Mouse (Mus musculus) T-helper 2 cell (primary cell): Measurements from ENCODE around the gene Ccdc13.

ENCODE experiments used
- in situ Hi-C: fragments of 300-600 bp; cut with MboI, MseI; formaldehyde crosslinking; loops from one replicate; pipeline ENCODE4 v1.15.1; 2025; ENCODE audit warnings: high pct_unique_total_duplicates

Gene Ccdc13

GRCm38 (mm10) chr9:121807546-121807945, 31.7 kb downstream of the Ccdc13 start:
- in situ Hi-C loops = no loop called here

GRCm38 (mm10) chr9:121802747-121803146, 36.5 kb downstream of the Ccdc13 start:
- in situ Hi-C loops = no loop called here

- in situ Hi-C loops = no loop called here
These were observed 40.3 kb downstream of the Ccdc13 start for GRCm38 (mm10) chr9:121798887-121799520.

DNA sequence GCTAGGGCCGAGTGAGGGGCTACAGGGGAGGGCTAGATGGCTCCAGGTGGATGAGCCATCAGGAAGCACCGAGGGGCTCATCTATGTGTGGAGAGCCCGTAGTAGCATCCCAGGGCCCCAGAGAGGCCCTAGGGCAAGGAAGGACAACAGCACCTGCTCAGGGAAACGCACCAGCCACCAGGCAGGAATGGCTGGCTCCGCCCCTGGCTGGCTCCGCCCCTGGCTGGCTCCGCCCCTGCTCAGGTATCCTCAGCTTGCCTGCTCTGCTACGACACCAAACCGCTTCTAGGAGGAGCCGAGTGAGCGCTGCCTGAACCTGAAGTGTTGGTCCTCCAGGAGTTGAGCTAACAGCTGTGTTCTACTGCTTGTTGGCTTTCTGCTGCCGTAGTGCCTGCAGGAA, 41.5 kb downstream of the Ccdc13 start:
- in situ Hi-C loops = no loop called here

DNA sequence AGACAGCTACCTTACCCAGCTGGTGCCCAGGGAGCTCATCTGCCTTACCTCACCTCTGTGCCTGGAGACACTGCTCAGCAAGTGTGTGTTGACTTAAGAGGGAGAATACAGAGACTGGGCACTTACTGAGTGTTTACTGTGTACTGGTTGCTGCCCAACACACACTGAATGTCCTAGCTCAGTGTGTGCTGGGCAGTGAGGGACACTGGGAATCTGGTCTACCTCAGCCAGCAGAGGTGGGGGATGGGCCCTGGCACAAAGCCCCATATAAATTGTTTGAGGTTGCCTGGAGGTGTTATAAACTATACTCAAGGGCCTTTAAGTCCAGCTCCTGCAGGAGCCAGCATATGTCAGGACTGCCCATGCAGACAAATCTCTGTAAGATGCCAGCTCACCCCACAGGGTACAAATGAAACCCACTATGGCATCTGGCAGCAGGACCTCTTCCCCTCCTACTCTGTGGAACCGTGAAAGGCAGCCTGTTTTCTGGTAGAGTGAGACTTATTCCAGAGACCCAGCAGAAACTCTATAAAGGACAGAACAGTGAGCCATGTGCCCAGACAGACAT, 44.2 kb downstream of the Ccdc13 start:
- in situ Hi-C loops = no loop called here

- in situ Hi-C loops = no loop called here
These were observed 47.3 kb downstream of the Ccdc13 start, which contains the start of gene Hhatl for GRCm38 (mm10) chr9:121791757-121792521. Hhatl (minus strand) TSS chr9:121792507.

DNA sequence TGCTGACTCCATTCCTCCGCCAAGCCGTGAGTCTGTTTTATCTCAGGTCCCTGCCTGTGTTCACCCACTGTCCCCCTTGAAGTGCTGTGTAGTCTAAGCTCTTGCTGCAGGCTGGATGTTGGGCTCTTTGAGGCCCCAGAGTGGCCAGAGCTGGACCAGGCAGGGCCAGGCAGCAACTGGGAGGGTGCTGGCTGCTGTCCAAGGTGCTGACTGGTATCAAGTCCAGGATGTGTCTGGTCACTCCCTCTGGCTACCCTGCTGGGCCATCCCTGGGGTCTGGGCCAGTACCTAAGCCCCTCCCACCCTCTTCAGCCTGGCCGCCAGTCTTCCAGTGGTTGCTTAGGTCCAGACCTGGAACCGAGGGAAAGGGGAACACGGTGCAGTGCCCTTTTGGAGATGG, 48.1 kb downstream of the Ccdc13 start:
- in situ Hi-C loops = no loop called here

- in situ Hi-C loops = no loop called here
These were observed 52.9 kb downstream of the Ccdc13 start for GRCm38 (mm10) chr9:121786359-121786758.

- in situ Hi-C loops = no loop called here
These were observed 54.0 kb downstream of the Ccdc13 start for GRCm38 (mm10) chr9:121785261-121785660.

DNA sequence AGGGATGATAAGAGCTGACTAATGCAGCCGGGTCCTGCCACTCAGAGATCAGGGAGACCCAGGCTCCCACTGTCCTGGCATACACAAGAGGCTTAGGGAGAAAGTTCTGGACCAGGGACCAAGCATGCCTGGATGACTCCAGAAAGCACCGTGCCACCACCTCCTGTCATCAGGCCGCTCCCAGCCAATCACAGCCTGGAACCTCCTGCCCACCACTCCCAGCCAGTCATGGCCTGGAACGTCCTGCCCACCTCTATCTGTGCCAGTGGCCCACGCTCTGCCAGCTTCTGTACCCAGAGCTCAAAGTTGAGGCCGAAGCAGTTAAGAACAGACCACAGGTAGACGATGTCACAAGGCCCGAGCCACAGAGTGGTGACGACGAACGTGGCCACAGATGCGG, 54.5 kb downstream of the Ccdc13 start:
- in situ Hi-C loops = no loop called here

GRCm38 (mm10) chr9:121778066-121778624, 61.1 kb downstream of the Ccdc13 start:
- in situ Hi-C loops = no loop called here

- in situ Hi-C loops = no loop called here
These were observed 61.7 kb downstream of the Ccdc13 start, which contains the start of gene Klhl40 for GRCm38 (mm10) chr9:121777484-121778065. Klhl40 (plus strand) TSS chr9:121777607.

GRCm38 (mm10) chr9:121776511-121776910, 62.8 kb downstream of the Ccdc13 start:
- in situ Hi-C loops = no loop called here

- in situ Hi-C loops = no loop called here
These were observed 63.3 kb downstream of the Ccdc13 start for GRCm38 (mm10) chr9:121775951-121776350.

DNA sequence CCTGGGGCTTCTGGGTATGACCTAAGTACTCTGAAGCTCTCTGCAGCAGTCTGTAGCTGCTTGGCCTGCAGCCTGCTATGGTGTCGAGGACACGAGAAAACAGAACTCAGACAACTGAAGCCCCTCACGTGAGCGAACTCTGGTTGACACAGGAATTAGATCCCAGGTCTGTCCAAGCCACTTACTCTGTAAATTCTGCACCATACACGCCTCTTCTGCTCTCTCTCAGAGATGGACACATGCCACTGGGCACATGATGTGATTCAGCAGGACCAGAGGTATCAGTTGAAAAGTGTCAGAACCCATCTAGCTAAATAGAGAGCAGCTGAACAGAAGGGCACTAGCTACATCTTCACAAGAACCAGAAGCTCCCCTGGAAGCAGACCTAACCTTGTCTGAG, 66.8 kb downstream of the Ccdc13 start:
- in situ Hi-C loops = no loop called here

GRCm38 (mm10) chr9:121765166-121765855, 74.0 kb downstream of the Ccdc13 start:
- in situ Hi-C loops = no loop called here

DNA sequence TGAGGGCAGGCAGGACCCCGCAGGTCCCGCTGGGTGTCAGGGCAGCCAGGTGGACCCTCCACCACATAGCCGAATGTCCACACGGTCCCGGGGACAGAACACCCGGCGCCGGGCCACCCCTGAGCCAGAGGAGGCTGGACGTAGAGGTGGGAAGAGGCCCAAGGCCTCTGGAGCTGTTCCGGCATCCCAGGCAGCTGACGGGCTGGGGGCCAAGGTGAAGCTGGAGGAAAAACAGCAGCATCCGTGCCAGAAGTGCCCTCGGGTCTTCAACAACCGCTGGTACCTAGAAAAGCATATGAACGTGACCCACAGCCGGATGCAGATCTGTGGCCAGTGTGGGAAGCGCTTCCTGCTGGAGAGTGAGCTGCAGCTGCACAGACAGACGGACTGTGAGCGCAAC, 75.5 kb downstream of the Ccdc13 start:
- in situ Hi-C loops = no loop called here

DNA sequence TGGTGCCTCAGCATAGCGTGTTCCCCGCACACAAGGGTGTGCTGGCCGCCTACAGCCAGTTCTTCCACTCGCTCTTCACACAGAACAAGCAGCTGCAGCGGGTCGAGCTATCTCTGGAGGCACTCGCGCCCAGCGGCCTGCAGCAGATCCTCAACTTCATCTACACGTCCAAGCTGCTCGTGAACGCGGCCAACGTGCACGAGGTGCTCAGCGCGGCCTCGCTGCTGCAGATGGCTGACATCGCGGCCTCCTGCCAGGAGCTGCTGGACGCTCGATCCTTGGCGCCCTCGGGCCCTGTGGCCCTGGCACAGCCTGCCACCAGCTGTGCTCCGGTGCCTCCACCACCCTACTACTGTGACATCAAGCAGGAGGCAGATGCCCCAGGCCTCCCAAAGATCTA, 76.5 kb downstream of the Ccdc13 start:
- in situ Hi-C loops = no loop called here

- in situ Hi-C loops = no loop called here
These were observed 77.0 kb downstream of the Ccdc13 start for GRCm38 (mm10) chr9:121762248-121762647.

GRCm38 (mm10) chr9:121761787-121762186, 77.5 kb downstream of the Ccdc13 start:
- in situ Hi-C loops = no loop called here

DNA sequence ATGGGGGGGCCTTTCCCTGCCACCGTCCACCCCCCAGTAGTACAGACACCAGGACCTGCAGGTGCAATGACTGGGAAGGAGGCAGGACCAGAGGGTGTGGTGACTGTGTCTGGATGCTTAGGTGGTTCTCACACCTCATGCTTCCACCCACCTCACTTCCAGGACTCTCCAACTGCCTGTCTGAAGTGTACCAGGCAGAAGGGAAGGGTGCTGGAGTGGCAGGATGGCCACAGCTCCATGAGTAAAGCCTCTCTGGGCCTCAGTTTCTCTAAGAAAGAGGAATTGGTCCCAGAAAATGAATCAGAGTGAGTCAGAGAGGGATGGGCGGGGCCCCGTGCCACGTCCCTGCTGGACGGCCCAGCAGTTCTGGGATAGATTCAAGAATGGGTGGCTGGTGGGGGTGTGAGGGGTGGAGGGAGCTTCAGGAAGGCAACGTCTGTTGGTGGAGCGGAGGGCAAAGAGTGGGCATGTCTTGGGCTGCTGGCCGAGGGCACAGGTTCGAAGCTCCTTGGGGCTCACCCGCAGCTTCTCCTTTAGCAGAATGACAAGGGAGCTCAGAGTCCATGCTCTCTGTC, 78.1 kb downstream of the Ccdc13 start:
- in situ Hi-C loops = no loop called here
